Mouse (Mus musculus) skeletal muscle tissue, postnatal 0 days (tissue): ENCODE data around the gene Ctc1. TPM values are rescaled to one million over a fixed set of nuclear protein-coding genes. Genes with fewer than 3 reads are reported as not detected.

Source experiments
- microRNA-seq, 2 experiments: library from miRNA; unstranded; fragments of <30 nt; microRNA quantifications; one replicate each; pipeline ENCODE4; 2016
- polyA plus RNA-seq: library from polyadenylated mRNA; unstranded; fragments of >200 nt; fragmentation: Nextera tagmentation; extraction: Ambion mirVana; gene quantifications from 2 replicates; pipeline ENCODE4 v1.2.1, GENCODE M21; 2015

Ctc1 gene
- polyA plus RNA-seq: 12.5 and 13.5 TPM in 2 replicates

GRCm38 (mm10) chr11:69015644-69016441 is at the start of gene Ctc1:
Ctc1 (plus strand) TSS chr11:69015911.

GRCm38 (mm10) chr11:68967337-68968282 is 48.1 kb upstream of the Ctc1 start, which contains the start of gene Slc25a35:
Slc25a35 (plus strand) TSS chr11:68968131.

GRCm38 (mm10) chr11:68975085-68975484 is 40.6 kb upstream of the Ctc1 start, which contains the start of gene Rangrf:
Rangrf (minus strand) TSS chr11:68975185.

GRCm38 (mm10) chr11:69008182-69009121 is 7.3 kb upstream of the Ctc1 start, which contains the start of gene Pfas:
Pfas (minus strand) TSS chr11:69008460.

GRCm38 (mm10) chr11:69045531-69046394 is 30.1 kb downstream of the Ctc1 start, which contains the start of gene Aurkb:
Aurkb (plus strand) TSS chr11:69045647.

GRCm38 (mm10) chr11:69059357-69059974 is 43.8 kb downstream of the Ctc1 start, which contains the start of gene Borcs6:
Borcs6 (plus strand) TSS chr11:69059717.

GRCm38 (mm10) chr11:69070590-69071222 is 55.0 kb downstream of the Ctc1 start, which contains the start of gene Tmem107:
Tmem107 (plus strand) TSS chr11:69070806.

Small RNA genes within 50 kb of the gene (microRNA-seq; reads per million reads assigned to microRNA genes)
- 1.6 to 2.1 reads per million in 2 experiments for gene Mir3062

Other genes with a start within 250 kb of the Ctc1 start
- gene Ndel1, start 144.1 kb upstream of the Ctc1 start, polyA plus RNA-seq: 87.5 and 89.5 TPM in 2 replicates
- 0.13 TPM in 1 of 2 replicates, not detected in the other for gene Rnf222, start 127.4 kb upstream of the Ctc1 start, polyA plus RNA-seq
- gene Rpl26, start 114.3 kb upstream of the Ctc1 start, polyA plus RNA-seq: 636 and 672 TPM in 2 replicates
- gene Odf4, start 88.8 kb upstream of the Ctc1 start, polyA plus RNA-seq: not detected in 2 replicates
- gene Arhgef15, start 58.4 kb upstream of the Ctc1 start, polyA plus RNA-seq: 5.7 and 6.1 TPM in 2 replicates
- gene Slc25a35, start 47.8 kb upstream of the Ctc1 start, polyA plus RNA-seq: 1.3 and 1.5 TPM in 2 replicates
- gene Rangrf, start 40.7 kb upstream of the Ctc1 start, polyA plus RNA-seq: 49.2 and 55.8 TPM in 2 replicates
- 7.5 and 7.9 TPM in 2 replicates for gene Pfas, start 7.5 kb upstream of the Ctc1 start, polyA plus RNA-seq
- gene Aurkb, start 29.7 kb downstream of the Ctc1 start, polyA plus RNA-seq: 23.1 and 28.8 TPM in 2 replicates
- 10.3 and 13.3 TPM in 2 replicates for gene Borcs6, start 43.8 kb downstream of the Ctc1 start, polyA plus RNA-seq
- gene Tmem107, start 54.9 kb downstream of the Ctc1 start, polyA plus RNA-seq: 31.1 and 34.1 TPM in 2 replicates
- 67.9 and 70.2 TPM in 2 replicates for gene Vamp2, start 72.6 kb downstream of the Ctc1 start, polyA plus RNA-seq
- 11.1 and 16.8 TPM in 2 replicates for gene Per1, start 79.3 kb downstream of the Ctc1 start, polyA plus RNA-seq
- gene Hes7, start 104.5 kb downstream of the Ctc1 start, polyA plus RNA-seq: 0.26 TPM in 1 of 2 replicates, not detected in the other
- 0.12 and 0.56 TPM in 2 replicates for gene 9130213A22Rik, start 106.7 kb downstream of the Ctc1 start, polyA plus RNA-seq
- 1.1 TPM in 1 of 2 replicates, not detected in the other for gene Aloxe3, start 110.0 kb downstream of the Ctc1 start, polyA plus RNA-seq
- gene Alox12b, start 141.1 kb downstream of the Ctc1 start, polyA plus RNA-seq: 2.2 TPM in 1 of 2 replicates, not detected in the other
- 0.09 and 0.13 TPM in 2 replicates for gene Alox8, start 181.9 kb downstream of the Ctc1 start, polyA plus RNA-seq
- 0.05 and 0.10 TPM in 2 replicates for gene Gucy2e, start 221.1 kb downstream of the Ctc1 start, polyA plus RNA-seq